Mouse (Mus musculus): ENCODE measurements around the gene Rps11.

DNA sequence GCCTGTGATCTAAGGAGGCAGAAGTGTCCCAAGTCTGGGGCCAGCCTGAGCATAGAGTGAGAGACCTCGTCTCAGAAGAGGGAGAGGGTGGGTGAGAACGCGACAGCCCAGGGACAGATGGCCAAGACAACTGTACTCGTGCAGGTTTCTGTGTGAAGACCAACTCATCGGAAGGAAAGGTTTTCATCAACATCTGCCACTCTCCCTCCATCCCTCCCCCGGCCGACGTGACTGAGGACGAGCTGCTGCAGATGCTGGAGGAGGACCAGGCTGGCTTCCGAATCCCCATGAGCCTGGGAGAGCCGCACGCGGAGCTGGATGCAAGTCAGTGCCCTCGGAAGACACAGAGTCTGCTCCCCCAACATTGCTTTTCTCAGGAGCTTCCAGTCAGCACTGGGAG, 33.2 kb upstream of the Rps11 start:
- TF ChIP-seq POLR2A (IDR thresholded peaks at IDR 0.05; ENCODE audit: low read depth, low read length), result no peak
- no peak for TF ChIP-seq CTCF (conservative IDR thresholded peaks at IDR 0.05; ENCODE audit: insufficient read depth, insufficient read length, low read depth, low read length)

Data from kidney, adult 2 months (tissue).